Mouse (Mus musculus) intestine, embryonic 15.5 days (tissue): ENCODE results near the gene Tlr2. TPM values are rescaled to one million over a fixed set of nuclear protein-coding genes. Genes with fewer than 3 reads are reported as not detected.
"Not testable (repeated sequence)": the region's sequence is repeated elsewhere in the genome, so short reads cannot be mapped to it uniquely, and the experiment has no call there.

Experiments
- ATAC-seq: fragments of 200-750 bp; cut with Nextera tagmentation; 2 replicates; pipeline ENCODE4 v1.8.0; 2017; ENCODE audit warnings: moderate TSS enrichment, moderate library complexity
- H3K27ac ChIP-seq: fragments of 300-500 bp; sonication (generic); 2 replicates; pipeline ENCODE4 v1.5.1; 2015; ENCODE audit warnings: mild to moderate bottlenecking, inconsistent platforms
- H3K27me3 ChIP-seq: fragments of 300-500 bp; sonication (generic); replicated peaks from 2 replicates; pipeline ENCODE4 v1.6.1; 2015; ENCODE audit warnings: inconsistent platforms
- H3K36me3 ChIP-seq: fragments of 300-500 bp; sonication (generic); 2 replicates; pipeline ENCODE4 v1.6.1; 2015; ENCODE audit warnings: inconsistent platforms
- H3K4me1 ChIP-seq: fragments of 300-500 bp; sonication (generic); replicated peaks from 2 replicates; pipeline ENCODE4 v1.6.1; 2015; ENCODE audit warnings: inconsistent platforms
- H3K4me2 ChIP-seq: fragments of 300-500 bp; sonication (generic); replicated peaks from 2 replicates; pipeline ENCODE4 v1.6.1; 2015; ENCODE audit warnings: mild to moderate bottlenecking, inconsistent platforms
- H3K4me3 ChIP-seq: fragments of 300-500 bp; sonication (generic); replicated peaks from 2 replicates; pipeline ENCODE4 v1.5.1; 2015; ENCODE audit warnings: inconsistent platforms
- H3K9ac ChIP-seq: fragments of 300-500 bp; sonication (generic); 2 replicates; pipeline ENCODE4 v1.6.1; 2015; ENCODE audit warnings: inconsistent platforms
- H3K9me3 ChIP-seq: fragments of 300-500 bp; sonication (generic); 2 replicates; pipeline ENCODE4 v1.6.1; 2016; ENCODE audit warnings: inconsistent platforms
- WGBS: fragments of 180-500 bp; shearing (Covaris S2); methylation state at CpG from one replicate; pipeline ENCODE4 v1.1.7; 2015; 5-methylcytosine and 5-hydroxymethylcytosine counted together
- polyA plus RNA-seq: library from polyadenylated mRNA; unstranded; fragments of >200 nt; fragmentation: Nextera tagmentation; extraction: Ambion mirVana; gene quantifications from 2 replicates; pipeline ENCODE4 v1.2.1, GENCODE M21; 2015

Gene Tlr2
- polyA plus RNA-seq = 2.8 and 3.2 TPM in 2 replicates

- H3K27me3 ChIP-seq = no peaks in the 10 kb centered on the region
- no peaks in the 10 kb centered on the region for H3K9me3 ChIP-seq
- no peak within 1 kb of the TSS for H3K27ac ChIP-seq
- 0 out of 2 replicates have a peak, but pooled peaks cover 3% of the 10 kb centered on the region for H3K4me1 ChIP-seq
- H3K9ac ChIP-seq = peak within 1 kb of the TSS; percentile 64
- peak within 1 kb of the TSS; percentile 92 for H3K4me2 ChIP-seq
- peak within 1 kb of the TSS; percentile 61 for H3K4me3 ChIP-seq
- H3K36me3 ChIP-seq = no peaks in the 10 kb centered on the region
- peak; percentile 92 for ATAC-seq
- under 1% methylated on average over 35 of the region's 35 CpGs for WGBS
These were observed at the start of gene Tlr2 for GRCm38 (mm10) chr3:83841095-83841850. Tlr2 (minus strand) TSS chr3:83841767.

GRCm38 (mm10) chr3:83885163-83885562 is 43.6 kb upstream of the Tlr2 start:
- H3K36me3 ChIP-seq = no peaks in the 10 kb centered on the region
- no peak overlapping the region for H3K9ac ChIP-seq
- no peak overlapping the region for H3K27ac ChIP-seq
- H3K27me3 ChIP-seq = no peaks in the 10 kb centered on the region
- no peak for ATAC-seq
- WGBS = 52% methylated on average over 2 of the region's 2 CpGs
- no peaks in the 10 kb centered on the region for H3K4me1 ChIP-seq
- H3K4me3 ChIP-seq = no peak overlapping the region
- H3K9me3 ChIP-seq = no peaks in the 10 kb centered on the region
- H3K4me2 ChIP-seq = no peak overlapping the region

GRCm38 (mm10) chr3:83879261-83880050 is 37.9 kb upstream of the Tlr2 start:
- H3K4me2 ChIP-seq, H3K9me3 ChIP-seq, H3K4me3 ChIP-seq, H3K27ac ChIP-seq, H3K9ac ChIP-seq, H3K36me3 ChIP-seq, H3K4me1 ChIP-seq, H3K27me3 ChIP-seq, ATAC-seq: not testable (repeated sequence)
- 88% methylated on average over 5 of the region's 5 CpGs for WGBS

- H3K9me3 ChIP-seq = no peaks in the 10 kb centered on the region
- no peak overlapping the region for H3K4me3 ChIP-seq
- H3K9ac ChIP-seq = no peak overlapping the region
- no peak for ATAC-seq
- H3K36me3 ChIP-seq = no peaks in the 10 kb centered on the region
- H3K27me3 ChIP-seq = no peaks in the 10 kb centered on the region
- no peak overlapping the region for H3K27ac ChIP-seq
- no peaks in the 10 kb centered on the region for H3K4me1 ChIP-seq
- no peak overlapping the region for H3K4me2 ChIP-seq
- 91% methylated on average over 4 of the region's 4 CpGs for WGBS
These were observed 37.2 kb upstream of the Tlr2 start for GRCm38 (mm10) chr3:83878801-83879200.

GRCm38 (mm10) chr3:83876299-83876698 is 34.7 kb upstream of the Tlr2 start:
- no peak overlapping the region for H3K4me2 ChIP-seq
- ATAC-seq = no peak
- 61% methylated on average over 4 of the region's 4 CpGs for WGBS

GRCm38 (mm10) chr3:83875078-83875477 is 33.5 kb upstream of the Tlr2 start:
- WGBS = 87% methylated on average over 2 of the region's 2 CpGs
- H3K4me3 ChIP-seq, H3K27ac ChIP-seq, H3K9me3 ChIP-seq, H3K4me2 ChIP-seq, H3K27me3 ChIP-seq, H3K36me3 ChIP-seq, H3K9ac ChIP-seq, ATAC-seq, H3K4me1 ChIP-seq: not testable (repeated sequence)

More at GRCm38 (mm10) chr3:83876299-83876698, 34.7 kb upstream of the Tlr2 start:
- H3K36me3 ChIP-seq = no peaks in the 10 kb centered on the region
- no peak overlapping the region for H3K9ac ChIP-seq
- no peaks in the 10 kb centered on the region for H3K9me3 ChIP-seq
- no peak overlapping the region for H3K4me3 ChIP-seq
- no peak overlapping the region for H3K27ac ChIP-seq
- no peaks in the 10 kb centered on the region for H3K4me1 ChIP-seq
- H3K27me3 ChIP-seq = no peaks in the 10 kb centered on the region

GRCm38 (mm10) chr3:83872853-83873252 is 31.3 kb upstream of the Tlr2 start:
- not testable (repeated sequence) for H3K4me3 ChIP-seq, H3K9ac ChIP-seq, H3K4me1 ChIP-seq, H3K36me3 ChIP-seq, H3K4me2 ChIP-seq, ATAC-seq, H3K27ac ChIP-seq, H3K9me3 ChIP-seq, H3K27me3 ChIP-seq
- 91% methylated on average over 2 of the region's 2 CpGs for WGBS

- H3K4me3 ChIP-seq, H3K27ac ChIP-seq, H3K27me3 ChIP-seq, ATAC-seq, H3K36me3 ChIP-seq, H3K4me1 ChIP-seq, H3K9me3 ChIP-seq, H3K4me2 ChIP-seq, H3K9ac ChIP-seq: not testable (repeated sequence)
- 94% methylated on average over 4 of the region's 4 CpGs for WGBS
These were observed 30.4 kb upstream of the Tlr2 start for GRCm38 (mm10) chr3:83871962-83872361.

- H3K27me3 ChIP-seq, H3K4me2 ChIP-seq, H3K9ac ChIP-seq, H3K4me1 ChIP-seq, ATAC-seq, H3K27ac ChIP-seq, H3K9me3 ChIP-seq, H3K4me3 ChIP-seq, H3K36me3 ChIP-seq: not testable (repeated sequence)
- 85% methylated on average over 7 of the region's 7 CpGs for WGBS
These were observed 30.0 kb upstream of the Tlr2 start for GRCm38 (mm10) chr3:83871559-83871958.

- Histone ChIP-seq H3K9ac (no peak overlapping the region), H3K36me3 (no peaks in the 10 kb centered on the region), H3K27me3 (no peaks in the 10 kb centered on the region), H3K4me1 (no peaks in the 10 kb centered on the region), H3K9me3 (no peaks in the 10 kb centered on the region), H3K4me2 (no peak overlapping the region), H3K4me3 (no peak overlapping the region), H3K27ac (no peak overlapping the region)
- 97% methylated on average over 2 of the region's 2 CpGs for WGBS
- no peak for ATAC-seq
These were observed 28.2 kb upstream of the Tlr2 start for GRCm38 (mm10) chr3:83869776-83870175.

GRCm38 (mm10) chr3:83867026-83867425 is 25.5 kb upstream of the Tlr2 start:
- not testable (repeated sequence) for H3K4me2 ChIP-seq, H3K4me1 ChIP-seq, H3K27me3 ChIP-seq, ATAC-seq, H3K9ac ChIP-seq, H3K4me3 ChIP-seq, H3K27ac ChIP-seq, H3K9me3 ChIP-seq, H3K36me3 ChIP-seq

GRCm38 (mm10) chr3:83865216-83865615 is 23.6 kb upstream of the Tlr2 start:
- H3K27ac ChIP-seq = no peak overlapping the region
- no peak for ATAC-seq
- H3K36me3 ChIP-seq = no peaks in the 10 kb centered on the region
- no peak overlapping the region for H3K9ac ChIP-seq
- no peaks in the 10 kb centered on the region for H3K9me3 ChIP-seq
- no peak overlapping the region for H3K4me3 ChIP-seq
- no peak overlapping the region for H3K4me2 ChIP-seq
- H3K27me3 ChIP-seq = no peaks in the 10 kb centered on the region
- 74% methylated on average over 2 of the region's 2 CpGs for WGBS
- H3K4me1 ChIP-seq = 0 out of 2 replicates have a peak, but pooled peaks cover 5% of the 10 kb centered on the region
